Mouse (Mus musculus) erythroblast, adult 5-6 weeks (primary cell): Measurements from ENCODE around the gene Foxe1. TPM values are rescaled to one million over a fixed set of nuclear protein-coding genes. Genes with fewer than 3 reads are reported as not detected.

ENCODE experiments used
- ATAC-seq: replicated peaks from 2 replicates; pipeline ENCODE4 v1.8.0; 2016; ENCODE audit warnings: moderate number of reproducible peaks, mild to moderate bottlenecking, moderate TSS enrichment, inconsistent platforms; ENCODE audit not compliant: poor library complexity, low FRiP score, severe bottlenecking
- total RNA-seq, 2 experiments: library from RNA; stranded (forward) in 1 of 2; stranded (reverse) in 1 of 2; fragments of 150-400 nt in 1 of 2; fragments of 200-764, 138-1000 nt in 1 of 2; gene quantifications; 2 replicates each; pipeline versions ENCODE4 v1.2.3 to v1.2.4; 2015 to 2017; ENCODE audit warnings: low replicate concordance in 2 of 2

Foxe1 gene
- total RNA-seq, 2 experiments from 2014 or later: not detected

GRCm38 (mm10) chr4:46347141-46347540, 3.7 kb downstream of the Foxe1 start:
- ATAC-seq: no peak

GRCm38 (mm10) chr4:46347580-46348515, 4.4 kb downstream of the Foxe1 start:
- no peak for ATAC-seq

GRCm38 (mm10) chr4:46348897-46349296, 5.5 kb downstream of the Foxe1 start:
- no peak for ATAC-seq

- no peak for ATAC-seq
Measured at GRCm38 (mm10) chr4:46349530-46349929, 6.1 kb downstream of the Foxe1 start.

- no peak for ATAC-seq
Measured at GRCm38 (mm10) chr4:46353045-46353444, 9.6 kb downstream of the Foxe1 start.

- peak; percentile 71 for ATAC-seq
Measured at GRCm38 (mm10) chr4:46356351-46357133, 13.1 kb downstream of the Foxe1 start.

GRCm38 (mm10) chr4:46359539-46360253, 16.3 kb downstream of the Foxe1 start:
- no peak for ATAC-seq

GRCm38 (mm10) chr4:46361258-46361657, 17.8 kb downstream of the Foxe1 start:
- ATAC-seq: no peak

- ATAC-seq: no peak
Measured at GRCm38 (mm10) chr4:46364360-46364759, 21.0 kb downstream of the Foxe1 start.

- ATAC-seq: no peak
Measured at GRCm38 (mm10) chr4:46367487-46367959, 24.1 kb downstream of the Foxe1 start.

- ATAC-seq: no peak
Measured at GRCm38 (mm10) chr4:46369070-46369469, 25.7 kb downstream of the Foxe1 start.

GRCm38 (mm10) chr4:46370406-46370805, 27.0 kb downstream of the Foxe1 start:
- ATAC-seq: no peak

GRCm38 (mm10) chr4:46371030-46371429, 27.6 kb downstream of the Foxe1 start:
- ATAC-seq: no peak

GRCm38 (mm10) chr4:46374455-46374854, 31.0 kb downstream of the Foxe1 start:
- peak; percentile 47; the same call in 1 of the 2 replicates for ATAC-seq

- ATAC-seq: peak; percentile 92
Measured at GRCm38 (mm10) chr4:46374869-46375368, 31.5 kb downstream of the Foxe1 start.

- no peak for ATAC-seq
Measured at GRCm38 (mm10) chr4:46388556-46388955, 45.1 kb downstream of the Foxe1 start.

- peak; percentile 89 for ATAC-seq
Measured at GRCm38 (mm10) chr4:46389013-46389611, 45.7 kb downstream of the Foxe1 start, which contains the start of gene Trmo. Gene Trmo, minus strand, starts transcription at chr4:46389437.

- ATAC-seq: peak; percentile 24; the same call in 1 of the 2 replicates
Measured at GRCm38 (mm10) chr4:46389612-46390341, 46.4 kb downstream of the Foxe1 start.
